Mouse (Mus musculus): ENCODE measurements at regions not wholly inside any gene's neighbourhood (a gene's known extent, or its start where the extent isn't known, plus 50 kb on each side); places are given as distances from the start of the nearest gene placed in this dataset.

DNA sequence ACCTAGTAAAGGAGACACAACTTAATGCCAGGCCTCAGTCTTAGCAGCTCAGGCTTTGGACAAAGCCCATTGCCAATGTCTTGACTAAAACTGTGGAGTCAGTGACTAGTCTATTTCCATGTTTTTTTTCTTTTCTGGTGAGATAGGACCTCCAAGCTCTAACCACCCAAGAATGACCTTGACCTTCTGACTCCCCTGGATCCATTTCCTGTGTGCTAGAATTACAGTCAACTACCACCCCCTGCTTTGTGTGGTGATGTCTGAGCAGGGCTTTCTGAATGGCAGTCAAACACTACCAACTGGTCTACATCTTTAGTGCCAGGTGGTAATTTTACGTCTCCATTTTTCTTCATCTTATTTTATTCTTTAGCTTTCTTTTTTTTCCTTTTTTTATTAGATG is 51.3 kb upstream of the Rnf138rt1 start:
- Histone ChIP-seq H3K27me3 (ENCODE audit: control insufficient read depth, insufficient read depth, low read length, poor library complexity, severe bottlenecking) (no peaks in the 10 kb centered on the region), H3K36me3 (ENCODE audit: control insufficient read depth, insufficient read depth, low read length, poor library complexity, severe bottlenecking) (no peaks in the 10 kb centered on the region)
- no peak for DNase-seq (ENCODE audit: low read depth, low spot score)

DNA sequence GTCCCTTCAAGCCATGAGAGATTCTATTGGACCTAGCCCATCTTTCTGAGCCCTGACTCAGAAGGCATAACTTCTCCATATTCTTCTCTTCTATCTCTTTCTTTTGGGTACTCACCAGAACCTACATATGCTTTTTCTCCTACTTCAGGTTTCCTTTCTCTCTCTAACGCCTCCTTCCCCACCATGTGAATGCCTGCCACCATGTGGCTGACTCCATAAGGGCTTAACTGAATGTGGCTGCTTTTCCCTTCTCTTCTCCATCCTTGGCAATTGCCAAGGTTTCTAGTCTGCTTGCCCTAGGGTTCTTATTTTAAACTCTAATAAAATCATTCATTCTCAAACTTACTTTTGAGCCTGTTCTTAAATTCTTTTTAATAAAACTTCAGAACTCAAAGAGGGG is 53.7 kb upstream of the Rnf138rt1 start:
- Histone ChIP-seq H3K27me3 (ENCODE audit: control insufficient read depth, insufficient read depth, low read length, poor library complexity, severe bottlenecking) (no peaks in the 10 kb centered on the region), H3K36me3 (ENCODE audit: control insufficient read depth, insufficient read depth, low read length, poor library complexity, severe bottlenecking) (no peaks in the 10 kb centered on the region)
- DNase-seq (ENCODE audit: low read depth, low spot score): no peak

DNA sequence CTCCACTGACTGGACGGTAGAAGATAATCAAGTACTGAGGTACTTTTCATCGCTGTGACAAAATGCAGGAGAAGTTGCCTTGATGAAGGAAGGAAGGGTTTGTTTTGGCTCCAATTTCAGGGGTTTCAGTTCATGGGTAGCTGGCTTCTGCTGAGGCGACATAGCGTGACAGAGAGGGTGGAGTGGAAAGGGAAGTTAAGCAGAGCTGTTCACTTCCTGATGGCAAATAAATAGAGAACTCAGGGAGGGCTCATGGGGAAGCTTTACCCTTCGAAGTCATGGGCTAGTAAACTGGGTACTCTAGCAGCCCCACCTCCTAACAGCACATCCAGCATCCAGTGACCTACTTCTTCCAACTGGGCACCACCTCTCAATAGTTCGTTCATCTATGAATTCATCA is 61.2 kb upstream of the Rnf138rt1 start:
- H3K36me3 ChIP-seq (ENCODE audit: control insufficient read depth, insufficient read depth, low read length, poor library complexity, severe bottlenecking): no peaks in the 10 kb centered on the region
- no peaks in the 10 kb centered on the region for H3K27me3 ChIP-seq (ENCODE audit: control insufficient read depth, insufficient read depth, low read length, poor library complexity, severe bottlenecking)
- DNase-seq (ENCODE audit: low read depth, low spot score): peak; percentile 46

DNA sequence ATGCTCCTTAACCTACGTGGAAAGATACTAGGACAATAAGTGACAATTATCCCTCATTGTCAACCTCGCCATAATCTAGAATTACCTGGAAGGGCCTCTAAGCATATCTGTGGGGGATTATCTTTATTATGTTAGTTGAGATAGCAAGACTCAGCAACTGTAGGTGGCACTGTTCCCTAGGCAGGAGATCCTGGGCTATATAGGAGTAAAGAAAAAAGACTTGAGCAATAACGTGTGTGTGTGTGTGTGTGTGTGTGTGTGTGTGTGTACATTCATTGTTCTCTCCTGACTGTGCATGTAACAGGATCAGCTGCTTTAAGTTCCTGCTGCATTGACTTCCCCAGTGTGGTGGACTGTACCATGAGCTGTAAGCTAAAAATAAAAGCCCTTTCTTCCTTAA is 66.3 kb upstream of the Rnf138rt1 start:
- Histone ChIP-seq H3K27me3 (ENCODE audit: control insufficient read depth, insufficient read depth, low read length, poor library complexity, severe bottlenecking) (no peaks in the 10 kb centered on the region), H3K36me3 (ENCODE audit: control insufficient read depth, insufficient read depth, low read length, poor library complexity, severe bottlenecking) (no peaks in the 10 kb centered on the region)
- DNase-seq (ENCODE audit: low read depth, low spot score): peak; percentile 61

DNA sequence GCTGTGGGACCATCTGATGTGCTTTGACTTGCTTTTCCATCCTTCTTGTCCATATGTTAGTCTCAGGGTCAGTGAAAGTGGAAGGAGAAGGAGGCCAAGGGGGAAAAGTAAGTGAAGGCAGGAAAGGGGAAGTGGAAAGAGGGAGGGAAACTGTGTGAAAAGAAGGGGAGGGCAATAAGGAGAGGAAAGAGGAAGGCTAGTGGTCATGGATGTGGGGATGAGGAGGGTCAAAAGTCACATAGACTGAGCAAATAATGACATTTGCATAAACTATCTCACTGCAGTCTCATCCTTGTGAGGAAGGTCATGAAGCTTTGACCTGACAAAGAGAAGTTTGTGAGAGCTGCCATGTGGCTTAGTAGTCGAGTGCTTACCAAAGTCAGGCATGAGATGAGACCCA is 63.4 kb upstream of the Ap1s2 start:
- DNase-seq (ENCODE audit: low read depth, low spot score): no peak
- Histone ChIP-seq H3K36me3 (ENCODE audit: control insufficient read depth, insufficient read depth, low read length, poor library complexity, severe bottlenecking) (no peaks in the 10 kb centered on the region), H3K27me3 (ENCODE audit: control insufficient read depth, insufficient read depth, low read length, poor library complexity, severe bottlenecking) (no peaks in the 10 kb centered on the region)

DNA sequence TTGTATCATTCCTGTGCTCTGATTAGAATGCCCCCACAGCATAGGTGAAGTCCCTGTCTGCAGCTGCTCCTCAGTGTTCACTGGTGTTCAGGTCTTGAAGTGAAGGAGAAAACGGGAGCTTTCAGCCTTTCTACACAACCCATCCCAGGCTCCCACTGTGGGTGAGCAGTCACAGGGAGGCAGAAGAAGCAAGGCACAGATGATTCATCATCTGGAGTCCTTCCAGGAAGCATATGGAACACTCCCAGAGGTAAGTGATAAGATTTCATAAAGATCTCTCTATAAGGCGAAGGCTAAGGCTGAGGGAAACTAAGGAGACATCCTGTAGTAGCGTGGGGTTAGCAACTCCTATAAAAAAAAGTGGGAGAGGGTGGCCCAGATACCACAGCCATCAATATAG is 61.9 kb upstream of the Ap1s2 start:
- DNase-seq (ENCODE audit: low read depth, low spot score): no peak
- no peaks in the 10 kb centered on the region for H3K36me3 ChIP-seq (ENCODE audit: control insufficient read depth, insufficient read depth, low read length, poor library complexity, severe bottlenecking)
- H3K27me3 ChIP-seq (ENCODE audit: control insufficient read depth, insufficient read depth, low read length, poor library complexity, severe bottlenecking): no peaks in the 10 kb centered on the region

DNA sequence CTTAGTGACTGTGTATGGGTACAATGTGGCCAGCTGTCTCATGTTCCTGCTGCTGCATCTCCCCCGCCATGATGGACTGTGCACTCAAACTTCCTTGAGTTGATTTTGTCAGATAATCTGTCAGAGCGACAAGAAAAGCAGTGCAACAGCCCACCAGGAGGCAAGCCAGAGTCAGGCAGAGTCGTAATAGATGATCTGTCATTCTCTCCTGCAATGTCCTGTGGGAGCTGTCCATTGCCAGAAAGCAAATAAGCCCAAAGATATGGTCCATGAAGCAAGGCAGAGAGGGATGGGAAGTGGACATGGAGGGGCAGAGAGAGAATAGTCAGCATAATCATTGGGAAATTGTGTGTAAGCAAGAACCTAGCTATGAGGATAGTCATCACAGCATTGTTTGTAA is 61.2 kb upstream of the Ap1s2 start:
- no peak for DNase-seq (ENCODE audit: low read depth, low spot score)
- H3K36me3 ChIP-seq (ENCODE audit: control insufficient read depth, insufficient read depth, low read length, poor library complexity, severe bottlenecking): no peaks in the 10 kb centered on the region
- H3K27me3 ChIP-seq (ENCODE audit: control insufficient read depth, insufficient read depth, low read length, poor library complexity, severe bottlenecking): no peaks in the 10 kb centered on the region

DNA sequence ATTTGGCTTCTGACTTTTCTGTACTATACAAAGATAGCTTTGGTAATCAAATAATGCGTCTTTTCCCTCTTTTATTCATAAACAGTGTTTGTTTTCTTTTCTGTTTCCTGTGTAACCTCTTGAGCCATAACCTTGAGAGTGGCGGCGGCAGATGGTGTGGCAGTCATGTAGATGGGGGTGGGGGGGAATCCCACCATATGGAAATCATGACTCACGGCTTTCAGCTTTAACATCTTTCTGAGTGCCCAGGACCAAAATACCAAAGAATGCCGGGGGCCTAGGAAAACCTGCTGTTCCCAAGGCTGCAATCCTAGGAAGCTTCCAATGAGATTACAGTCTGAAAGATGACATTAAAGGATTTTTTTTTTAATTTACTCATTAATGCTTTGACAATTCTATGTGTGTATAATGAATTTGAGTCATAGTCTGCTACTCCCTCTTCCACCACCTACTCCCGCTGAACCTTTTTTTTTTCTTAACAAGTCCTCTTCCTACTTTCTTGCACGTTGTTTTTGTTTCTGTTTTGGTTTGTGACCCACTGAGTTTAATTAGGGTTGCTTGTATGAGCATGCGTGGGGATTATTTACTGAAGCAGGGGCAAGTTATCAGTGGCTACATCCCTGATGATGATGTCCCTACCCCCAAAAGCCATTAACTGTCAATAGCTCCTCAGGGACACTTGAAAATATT is 60.2 kb upstream of the Ap1s2 start:
- no peaks in the 10 kb centered on the region for H3K27me3 ChIP-seq (ENCODE audit: control insufficient read depth, insufficient read depth, low read length, poor library complexity, severe bottlenecking)
- no peak for DNase-seq (ENCODE audit: low read depth, low spot score)
- H3K36me3 ChIP-seq (ENCODE audit: control insufficient read depth, insufficient read depth, low read length, poor library complexity, severe bottlenecking): no peaks in the 10 kb centered on the region

DNA sequence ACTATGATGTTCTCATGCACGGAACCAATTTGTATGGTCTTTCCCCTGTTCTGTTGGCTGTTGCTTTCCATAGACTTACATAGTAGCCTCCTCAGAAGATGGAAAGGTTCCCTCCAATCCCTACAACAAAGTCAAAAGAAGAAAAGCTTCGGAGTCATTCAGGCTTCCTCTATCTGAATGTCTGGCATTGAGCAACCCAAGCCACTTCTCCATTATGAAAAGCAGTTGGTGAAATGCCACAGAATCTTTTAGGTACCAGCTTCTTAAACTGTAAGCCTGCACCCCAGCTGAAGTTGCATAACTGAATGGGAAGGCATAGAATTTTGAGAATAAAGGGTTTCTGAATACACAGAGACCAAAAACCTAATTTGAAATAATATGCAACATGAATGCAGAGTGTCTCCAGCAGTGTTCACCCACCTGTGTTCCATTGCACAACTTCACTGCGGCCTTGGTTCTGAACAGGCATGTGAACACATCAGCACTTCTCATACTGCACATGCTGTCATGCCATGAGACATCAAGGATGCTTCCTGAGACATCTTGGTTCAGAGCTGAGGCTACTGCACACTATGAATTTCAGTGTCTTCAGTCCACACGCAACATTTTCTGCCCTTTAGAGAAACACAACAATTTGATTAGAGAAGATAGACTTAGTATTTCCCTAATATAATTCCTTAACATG is 57.8 kb upstream of the Ap1s2 start:
- no peak for DNase-seq (ENCODE audit: low read depth, low spot score)
- no peaks in the 10 kb centered on the region for H3K27me3 ChIP-seq (ENCODE audit: control insufficient read depth, insufficient read depth, low read length, poor library complexity, severe bottlenecking)
- H3K36me3 ChIP-seq (ENCODE audit: control insufficient read depth, insufficient read depth, low read length, poor library complexity, severe bottlenecking): no peaks in the 10 kb centered on the region

DNA sequence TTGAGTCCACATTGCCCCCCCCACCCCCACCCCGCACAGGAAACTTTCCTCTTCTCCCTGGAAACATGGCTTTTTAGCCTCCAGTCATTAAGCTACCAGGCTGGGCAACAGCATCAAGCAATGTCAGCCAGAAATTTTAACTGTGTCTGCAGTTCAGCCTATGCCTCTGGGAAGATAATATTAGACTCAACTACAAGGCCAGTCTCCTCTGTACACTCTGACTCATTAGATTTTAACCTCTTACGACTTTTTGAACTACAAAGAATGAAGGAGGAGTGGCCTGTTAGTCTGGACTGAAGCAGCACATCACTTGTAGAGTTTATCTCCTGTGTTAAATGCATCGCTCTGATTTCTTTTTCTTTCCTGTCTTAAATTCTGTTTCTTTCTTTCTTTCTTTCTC is 50.3 kb upstream of the Ap1s2 start:
- no peaks in the 10 kb centered on the region for H3K36me3 ChIP-seq (ENCODE audit: control insufficient read depth, insufficient read depth, low read length, poor library complexity, severe bottlenecking)
- no peaks in the 10 kb centered on the region for H3K27me3 ChIP-seq (ENCODE audit: control insufficient read depth, insufficient read depth, low read length, poor library complexity, severe bottlenecking)

More for the DNA sequence above, 50.3 kb upstream of the Ap1s2 start:
- no peak for DNase-seq (ENCODE audit: low read depth, low spot score)

All from splenic B cell, adult 2 months (primary cell).